Mouse (Mus musculus) CD4-positive helper T cell, adult 2 months (primary cell): Measurements from ENCODE around the gene Rnf183.
"Not testable (repeated sequence)": the region's sequence is repeated elsewhere in the genome, so short reads cannot be mapped to it uniquely, and the experiment has no call there.

ENCODE experiments used
- DNase-seq: peaks from one replicate; pipeline ENCODE4 v3.0.0-alpha.2; 2012; ENCODE audit warnings: low read depth, missing footprints, low spot score

Gene Rnf183

GRCm38 (mm10) chr4:62435081-62435480 lies at the start of gene Rnf183:
Rnf183 (minus strand) TSS chr4:62435252.
- no peak for DNase-seq

- peak; percentile 71 for DNase-seq
Measured at GRCm38 (mm10) chr4:62480709-62481605, 45.9 kb upstream of the Rnf183 start.

- peak; percentile 81 for DNase-seq
Measured at GRCm38 (mm10) chr4:62479937-62480708, 45.1 kb upstream of the Rnf183 start, which contains the start of gene Bspry. Bspry (plus strand) TSS chr4:62480053.

- DNase-seq, result not testable (repeated sequence)
Measured at GRCm38 (mm10) chr4:62479593-62479936, 44.5 kb upstream of the Rnf183 start.

GRCm38 (mm10) chr4:62477542-62478244 lies 42.6 kb upstream of the Rnf183 start:
- DNase-seq, result no peak

GRCm38 (mm10) chr4:62475793-62476192 lies 40.7 kb upstream of the Rnf183 start:
- peak; percentile 83 for DNase-seq

- DNase-seq, result no peak
Measured at GRCm38 (mm10) chr4:62475131-62475530, 40.1 kb upstream of the Rnf183 start.

GRCm38 (mm10) chr4:62472071-62472470 lies 37.0 kb upstream of the Rnf183 start:
- no peak for DNase-seq

GRCm38 (mm10) chr4:62470598-62471051 lies 35.6 kb upstream of the Rnf183 start, which contains the start of gene Wdr31:
Wdr31 (minus strand) TSS chr4:62470896.
- peak; percentile 84 for DNase-seq

- DNase-seq, result no peak
Measured at GRCm38 (mm10) chr4:62468158-62468557, 33.1 kb upstream of the Rnf183 start.

- no peak for DNase-seq
Measured at GRCm38 (mm10) chr4:62463124-62463523, 28.1 kb upstream of the Rnf183 start.

GRCm38 (mm10) chr4:62460348-62460747 lies 25.3 kb upstream of the Rnf183 start:
- no peak for DNase-seq

GRCm38 (mm10) chr4:62459081-62459480 lies 24.0 kb upstream of the Rnf183 start:
- no peak for DNase-seq

- peak; percentile 52 for DNase-seq
Measured at GRCm38 (mm10) chr4:62454995-62455394, 19.9 kb upstream of the Rnf183 start.

- no peak for DNase-seq
Measured at GRCm38 (mm10) chr4:62440986-62441385, 5.9 kb upstream of the Rnf183 start.

GRCm38 (mm10) chr4:62440544-62440943 lies 5.5 kb upstream of the Rnf183 start:
- no peak for DNase-seq

GRCm38 (mm10) chr4:62439793-62440192 lies 4.7 kb upstream of the Rnf183 start:
- DNase-seq, result no peak

- DNase-seq, result no peak
Measured at GRCm38 (mm10) chr4:62437871-62438270, 2.8 kb upstream of the Rnf183 start.

- DNase-seq, result no peak
Measured at GRCm38 (mm10) chr4:62437256-62437778, 2.3 kb upstream of the Rnf183 start.

GRCm38 (mm10) chr4:62433939-62434870 lies 847 bp downstream of the Rnf183 start:
- no peak for DNase-seq
